Mouse (Mus musculus) midbrain, embryonic 15.5 days (tissue): ENCODE measurements around the gene Grik3. TPM values are rescaled to one million over a fixed set of nuclear protein-coding genes. Genes with fewer than 3 reads are reported as not detected.

Source experiments
- ATAC-seq: fragments of 200-750 bp; cut with Nextera tagmentation; replicated peaks from 2 replicates; pipeline ENCODE4 v1.8.0; 2017; ENCODE audit warnings: moderate TSS enrichment
- H3K27ac ChIP-seq: fragments of 300-500 bp; sonication (generic); 2 replicates; pipeline ENCODE4 v1.5.1; 2015; ENCODE audit warnings: mild to moderate bottlenecking, inconsistent platforms
- H3K27me3 ChIP-seq: fragments of 300-500 bp; sonication (generic); replicated peaks from 2 replicates; pipeline ENCODE4 v1.6.1; 2015; ENCODE audit warnings: inconsistent platforms
- H3K36me3 ChIP-seq: fragments of 300-500 bp; sonication (generic); replicated peaks from 2 replicates; pipeline ENCODE4 v1.6.1; 2015; ENCODE audit warnings: inconsistent platforms
- H3K4me1 ChIP-seq: fragments of 300-500 bp; sonication (generic); 2 replicates; pipeline ENCODE4 v1.6.1; 2015; ENCODE audit warnings: inconsistent platforms
- H3K4me2 ChIP-seq: fragments of 300-500 bp; sonication (generic); 2 replicates; pipeline ENCODE4 v1.6.1; 2015; ENCODE audit warnings: inconsistent platforms, mild to moderate bottlenecking, moderate library complexity
- H3K4me3 ChIP-seq: fragments of 300-500 bp; sonication (generic); 2 replicates; pipeline ENCODE4 v1.5.1; 2015; ENCODE audit warnings: mild to moderate bottlenecking, inconsistent platforms
- H3K9ac ChIP-seq: fragments of 300-500 bp; sonication (generic); 2 replicates; pipeline ENCODE4 v1.6.1; 2015; ENCODE audit warnings: mild to moderate bottlenecking, inconsistent platforms
- H3K9me3 ChIP-seq: fragments of 300-500 bp; sonication (generic); 2 replicates; pipeline ENCODE4 v1.6.1; 2016; ENCODE audit warnings: inconsistent platforms
- WGBS: fragments of 180-500 bp; shearing (Covaris S2); methylation state at CpG from one replicate; pipeline ENCODE4 v1.1.7; 2015; ENCODE audit warnings: mixed read lengths; 5-methylcytosine and 5-hydroxymethylcytosine counted together
- microRNA-seq: library from miRNA; unstranded; fragments of <30 nt; microRNA quantifications from one replicate; pipeline ENCODE4, GENCODE M21; 2016
- polyA plus RNA-seq: library from polyadenylated mRNA; unstranded; fragments of >200 nt; fragmentation: Nextera tagmentation; extraction: Ambion mirVana; gene quantifications from 2 replicates; pipeline ENCODE4 v1.2.1, GENCODE M21; 2015

The Grik3 gene
- polyA plus RNA-seq, 1 experiment from 2014 or later, result 5.3 TPM

DNA sequence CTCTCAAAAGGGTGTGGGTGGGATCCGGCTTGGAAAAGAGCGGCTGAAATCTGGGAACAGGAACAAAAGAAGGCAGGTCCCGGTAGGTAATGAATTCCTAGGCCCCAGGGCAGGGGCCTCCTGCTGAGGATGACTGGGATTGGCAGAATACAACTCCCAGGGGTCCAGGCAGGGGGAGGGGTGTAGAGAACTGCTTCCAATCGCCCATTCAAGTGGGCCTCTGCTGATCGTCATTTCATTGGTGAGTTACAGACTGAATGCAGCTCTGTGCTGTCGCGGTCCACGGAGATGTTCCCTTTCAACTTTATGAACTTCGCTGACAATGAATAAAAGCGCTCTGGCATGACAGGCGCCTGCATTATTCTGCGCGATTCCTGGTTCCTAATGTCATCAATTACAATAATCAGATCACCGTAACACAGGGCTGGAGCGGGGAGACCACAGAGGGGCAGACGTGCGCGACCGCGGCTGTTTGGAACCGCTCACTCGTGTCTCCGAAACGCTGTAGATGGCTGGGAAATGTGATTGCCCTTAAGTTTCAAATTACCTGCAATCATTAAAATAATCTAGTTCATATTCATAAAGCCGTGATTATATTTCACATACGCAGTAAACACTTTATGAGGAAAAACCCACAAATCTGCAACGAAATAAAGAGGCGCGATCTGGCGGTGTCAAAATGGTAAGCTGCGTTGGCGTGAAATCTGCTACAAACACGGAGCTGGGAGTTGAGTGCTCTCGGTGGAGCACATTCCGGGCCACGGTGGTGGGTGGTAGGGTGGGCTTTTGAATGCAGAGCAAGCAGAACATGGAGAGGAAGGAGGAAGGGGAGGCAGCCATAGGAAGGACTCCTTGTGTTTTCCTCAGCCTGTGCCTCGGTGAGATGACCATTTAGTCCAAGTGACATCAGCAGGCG is 239.1 kb downstream of the Grik3 start:
- 0 out of 2 replicates have a peak, but pooled peaks cover 5% of the 10 kb centered on the region for H3K27me3 ChIP-seq
- peak; percentile 80 for ATAC-seq
- H3K27ac ChIP-seq, result no peak overlapping the region
- H3K9me3 ChIP-seq, result no peaks in the 10 kb centered on the region
- no peak overlapping the region for H3K9ac ChIP-seq
- peak overlapping the region; percentile 48 for H3K4me2 ChIP-seq
- peaks cover 34% of the 10 kb centered on the region for H3K4me1 ChIP-seq
- WGBS, result 3% methylated on average over 38 of the region's 38 CpGs
- H3K4me3 ChIP-seq, result peak overlapping the region; percentile 15
- no peaks in the 10 kb centered on the region for H3K36me3 ChIP-seq

DNA sequence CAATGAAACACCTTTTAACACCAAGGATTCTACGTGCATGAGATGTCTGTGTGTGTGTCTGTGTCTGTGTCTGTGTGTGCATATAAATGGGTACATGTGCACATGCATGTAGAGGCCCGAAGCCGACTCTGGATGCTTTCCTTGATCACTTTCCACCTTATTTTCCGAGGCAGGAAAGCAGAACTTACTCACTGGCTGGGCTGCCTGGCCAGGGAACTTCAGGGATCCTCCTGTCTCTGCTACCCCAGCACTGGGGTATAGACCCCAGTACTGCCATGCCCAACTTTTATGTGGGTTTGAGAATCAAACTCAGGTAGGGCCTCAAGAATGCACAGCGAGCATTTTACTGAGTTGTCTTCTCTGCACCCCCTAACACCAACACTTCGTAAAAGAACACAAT is 240.3 kb downstream of the Grik3 start:
- WGBS, result 85% methylated on average over 6 of the region's 6 CpGs
- H3K27ac ChIP-seq, result no peak overlapping the region
- no peaks in the 10 kb centered on the region for H3K36me3 ChIP-seq

DNA sequence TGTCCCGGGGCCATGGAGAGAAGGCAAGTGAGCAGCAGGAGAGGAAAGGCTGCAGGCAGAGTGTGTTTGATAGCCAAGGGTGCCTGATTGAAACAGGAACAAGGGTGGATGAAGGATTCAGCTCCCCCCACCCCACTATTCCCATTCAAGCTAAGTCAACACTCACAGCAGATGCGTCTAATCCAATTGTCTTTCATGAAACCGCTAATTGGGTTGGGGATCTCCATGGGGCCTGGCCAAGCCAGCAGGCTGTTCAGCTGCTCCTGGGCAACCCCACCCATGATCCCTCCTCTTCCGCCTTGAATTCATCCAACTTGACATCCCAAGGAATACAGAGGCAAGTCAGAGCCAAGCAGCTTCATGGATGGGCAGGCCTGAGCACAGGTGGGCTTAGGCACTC is 246.3 kb downstream of the Grik3 start:
- Histone ChIP-seq H3K27ac (no peak overlapping the region), H3K9ac (no peak overlapping the region), H3K4me2 (no peak overlapping the region), H3K9me3 (no peaks in the 10 kb centered on the region), H3K4me1 (no peaks in the 10 kb centered on the region), H3K27me3 (no peaks in the 10 kb centered on the region), H3K4me3 (no peak overlapping the region), H3K36me3 (no peaks in the 10 kb centered on the region)
- no peak for ATAC-seq
- 44% methylated on average over 4 of the region's 4 CpGs for WGBS

More for the DNA sequence above, 240.3 kb downstream of the Grik3 start:
- Histone ChIP-seq H3K4me1 (peaks cover 34% of the 10 kb centered on the region), H3K9me3 (no peaks in the 10 kb centered on the region), H3K4me3 (no peak overlapping the region), H3K4me2 (no peak overlapping the region), H3K27me3 (0 out of 2 replicates have a peak, but pooled peaks cover 5% of the 10 kb centered on the region), H3K9ac (no peak overlapping the region)
- no peak for ATAC-seq

DNA sequence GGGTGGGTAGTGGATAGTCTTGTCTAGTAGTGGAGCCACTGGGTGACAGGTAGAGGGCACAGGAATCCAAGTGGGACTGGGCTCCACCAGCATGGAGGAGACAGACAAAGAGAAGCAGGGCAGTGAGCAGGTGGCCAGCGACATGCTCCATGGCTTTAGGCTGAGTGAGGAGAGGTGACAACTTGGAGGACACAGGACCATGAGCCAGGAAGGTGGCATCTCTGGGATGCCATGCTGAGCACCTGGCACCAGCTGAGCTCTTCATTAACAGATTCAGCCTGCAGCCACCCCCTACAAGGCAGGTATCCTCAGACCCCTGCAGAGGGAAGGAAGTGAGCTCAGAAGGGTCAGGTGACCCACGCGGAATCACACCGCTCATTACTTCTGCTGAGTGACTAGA is 248.3 kb downstream of the Grik3 start:
- Histone ChIP-seq H3K9ac (no peak overlapping the region), H3K4me3 (no peak overlapping the region), H3K4me2 (no peak overlapping the region), H3K36me3 (no peaks in the 10 kb centered on the region), H3K4me1 (no peaks in the 10 kb centered on the region), H3K27ac (no peak overlapping the region), H3K9me3 (no peaks in the 10 kb centered on the region), H3K27me3 (no peaks in the 10 kb centered on the region)
- ATAC-seq, result no peak
- WGBS, result 86% methylated on average over 4 of the region's 4 CpGs

DNA sequence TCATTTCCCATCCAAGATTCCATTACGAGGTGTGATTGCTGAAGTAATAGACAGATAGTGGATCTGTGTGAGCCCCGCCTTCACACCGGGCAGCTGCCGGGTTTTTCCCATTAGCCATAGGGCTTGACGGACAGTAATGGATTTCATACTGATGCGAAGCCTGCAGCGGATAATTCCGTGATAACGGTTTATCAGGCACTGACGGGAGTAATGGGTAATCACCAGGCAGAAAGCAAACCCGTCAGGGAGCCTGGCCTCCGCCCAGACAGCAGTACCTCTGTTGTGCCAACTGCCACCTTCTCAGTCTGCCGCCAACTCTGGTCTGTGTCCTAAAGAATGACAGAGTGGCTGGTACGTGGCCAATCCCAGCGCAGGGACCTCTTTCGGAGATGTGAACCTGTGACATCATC is 251.7 kb downstream of the Grik3 start:
- Histone ChIP-seq H3K9me3 (no peaks in the 10 kb centered on the region), H3K36me3 (no peaks in the 10 kb centered on the region), H3K27ac (no peak overlapping the region), H3K4me3 (no peak overlapping the region), H3K4me1 (no peaks in the 10 kb centered on the region), H3K27me3 (no peaks in the 10 kb centered on the region), H3K4me2 (no peak overlapping the region), H3K9ac (no peak overlapping the region)
- WGBS, result 68% methylated on average over 16 of the region's 16 CpGs
- no peak for ATAC-seq

DNA sequence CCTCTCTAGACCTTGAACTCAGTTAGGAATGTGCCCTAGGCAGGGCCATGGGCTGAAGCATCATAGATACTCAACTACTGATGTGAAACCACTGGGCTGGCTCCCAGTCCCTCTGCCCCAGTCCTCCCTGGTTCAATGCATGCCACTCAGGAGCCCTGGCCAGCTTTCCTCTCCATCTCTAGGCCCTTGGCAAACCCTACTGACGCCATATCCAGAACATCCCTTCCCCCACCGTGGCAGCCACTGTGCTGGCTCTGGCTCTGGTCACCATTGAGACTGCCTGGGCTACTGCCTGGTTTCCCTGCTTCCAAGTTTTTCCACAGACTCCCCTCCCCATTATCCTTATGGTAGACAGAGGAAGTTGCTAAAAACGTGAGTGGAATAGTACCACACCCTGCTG is 255.4 kb downstream of the Grik3 start:
- H3K4me3 ChIP-seq, result no peak overlapping the region
- no peaks in the 10 kb centered on the region for H3K27me3 ChIP-seq
- no peak overlapping the region for H3K9ac ChIP-seq
- H3K4me2 ChIP-seq, result no peak overlapping the region
- no peaks in the 10 kb centered on the region for H3K4me1 ChIP-seq
- no peak overlapping the region for H3K27ac ChIP-seq
- ATAC-seq, result no peak
- no peaks in the 10 kb centered on the region for H3K36me3 ChIP-seq
- H3K9me3 ChIP-seq, result no peaks in the 10 kb centered on the region
- WGBS, result 83% methylated on average over 3 of the region's 3 CpGs

DNA sequence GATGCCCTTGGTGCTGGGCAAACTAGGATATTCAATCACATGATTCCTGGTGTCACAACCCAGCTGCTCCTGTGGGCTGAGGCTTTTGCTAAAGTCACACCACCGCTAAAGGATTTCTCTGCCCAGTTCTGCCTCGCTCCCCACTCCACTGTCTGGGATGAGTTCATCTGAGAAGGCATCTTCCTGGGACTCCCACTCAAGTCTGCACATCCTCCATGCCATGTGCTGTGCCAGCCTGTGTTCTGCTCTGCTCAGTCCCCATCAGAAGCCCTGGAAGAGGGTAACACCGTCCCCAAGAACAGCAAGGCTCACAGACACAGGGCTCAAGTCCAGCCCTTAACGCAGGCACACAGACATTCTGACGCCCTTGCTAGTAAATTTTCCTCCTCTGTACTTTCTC is 265.9 kb downstream of the Grik3 start:
- no peak for ATAC-seq
- H3K27ac ChIP-seq, result no peak overlapping the region
- no peaks in the 10 kb centered on the region for H3K36me3 ChIP-seq
- H3K4me3 ChIP-seq, result no peak overlapping the region
- H3K4me2 ChIP-seq, result no peak overlapping the region
- H3K9ac ChIP-seq, result no peak overlapping the region
- WGBS, result 94% methylated on average over 5 of the region's 5 CpGs
- no peaks in the 10 kb centered on the region for H3K9me3 ChIP-seq
- H3K4me1 ChIP-seq, result no peaks in the 10 kb centered on the region
- no peaks in the 10 kb centered on the region for H3K27me3 ChIP-seq

DNA sequence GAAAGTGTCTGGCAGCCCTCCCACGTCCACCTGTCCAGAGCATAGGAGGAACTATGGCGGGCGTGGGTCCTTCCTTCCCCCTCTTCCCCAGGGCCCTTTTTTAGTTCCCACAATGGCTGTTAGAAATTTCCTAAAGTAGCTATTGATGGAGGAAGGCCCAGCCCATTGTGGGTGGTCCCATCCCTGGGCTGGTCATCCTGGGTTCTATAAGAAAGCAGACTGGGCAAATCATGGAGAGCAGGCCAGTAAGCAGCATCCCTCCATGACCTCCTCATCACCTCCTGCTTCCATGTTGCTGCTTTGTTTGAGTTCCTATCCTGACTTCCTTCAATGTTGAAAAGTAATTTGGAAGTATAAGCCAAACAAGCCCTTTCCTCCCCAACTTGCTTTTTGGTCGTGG is 269.8 kb downstream of the Grik3 start:
- 84% methylated on average over 4 of the region's 4 CpGs for WGBS
- Histone ChIP-seq H3K4me1 (no peaks in the 10 kb centered on the region), H3K4me2 (no peak overlapping the region), H3K27me3 (no peaks in the 10 kb centered on the region), H3K4me3 (no peak overlapping the region), H3K9me3 (no peaks in the 10 kb centered on the region), H3K36me3 (no peaks in the 10 kb centered on the region), H3K9ac (no peak overlapping the region), H3K27ac (no peak overlapping the region)
- no peak for ATAC-seq

DNA sequence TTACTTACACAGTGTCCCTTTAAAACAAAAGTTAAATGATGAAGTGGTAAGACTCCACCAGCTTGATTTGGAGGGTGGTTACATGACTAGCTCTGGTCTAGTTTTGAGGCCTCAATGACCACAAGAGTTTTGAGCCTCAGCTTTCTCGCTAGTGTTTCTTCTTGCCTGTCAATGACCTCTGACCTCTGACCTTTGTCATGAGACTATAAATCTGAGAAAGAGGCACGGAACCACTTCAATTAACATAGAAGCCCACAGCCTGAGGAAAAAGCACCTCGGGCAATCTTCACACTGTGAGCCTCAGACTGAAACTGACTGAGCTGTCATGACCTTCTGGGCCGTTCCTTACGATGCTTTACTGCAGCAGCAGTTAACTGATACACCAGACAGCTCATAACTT is 272.6 kb downstream of the Grik3 start:
- Histone ChIP-seq H3K27ac (no peak overlapping the region), H3K36me3 (no peaks in the 10 kb centered on the region), H3K9ac (no peak overlapping the region), H3K9me3 (no peaks in the 10 kb centered on the region), H3K4me3 (no peak overlapping the region), H3K4me2 (no peak overlapping the region), H3K4me1 (no peaks in the 10 kb centered on the region), H3K27me3 (no peaks in the 10 kb centered on the region)
- no peak for ATAC-seq
- 46% methylated on average over 5 of the region's 5 CpGs for WGBS

Small RNAs within 50 kb of the gene (microRNA-seq; reads per million reads assigned to microRNA genes)
- not detected for gene Mir692-2
